Mouse (Mus musculus): ENCODE results near the gene Svop. TPM values are rescaled to one million over a fixed set of nuclear protein-coding genes. Genes with fewer than 3 reads are reported as not detected.

The Svop gene
- polyA plus RNA-seq, 1 experiment: not detected

- Histone ChIP-seq H3K4me3 (replicated peaks; ENCODE audit: extremely low read depth, low read depth, low read length) (no peak overlapping the region), H3K4me1 (ENCODE audit: control insufficient read depth, insufficient read depth, low read length) (peaks cover 16% of the 10 kb centered on the region)
- TF ChIP-seq CTCF (IDR thresholded peaks at IDR 0.05; ENCODE audit: insufficient read depth, low read length) (no peak), POLR2A (IDR thresholded peaks at IDR 0.05; ENCODE audit: borderline replicate concordance, extremely low read depth, low read depth, low read length) (no peak)
- no peak for DNase-seq
- 68% methylated on average over 8 of the region's 8 CpGs for WGBS
Measured at GRCm38 (mm10) chr5:113981843-113982242, 109.5 kb downstream of the Svop start.

DNA sequence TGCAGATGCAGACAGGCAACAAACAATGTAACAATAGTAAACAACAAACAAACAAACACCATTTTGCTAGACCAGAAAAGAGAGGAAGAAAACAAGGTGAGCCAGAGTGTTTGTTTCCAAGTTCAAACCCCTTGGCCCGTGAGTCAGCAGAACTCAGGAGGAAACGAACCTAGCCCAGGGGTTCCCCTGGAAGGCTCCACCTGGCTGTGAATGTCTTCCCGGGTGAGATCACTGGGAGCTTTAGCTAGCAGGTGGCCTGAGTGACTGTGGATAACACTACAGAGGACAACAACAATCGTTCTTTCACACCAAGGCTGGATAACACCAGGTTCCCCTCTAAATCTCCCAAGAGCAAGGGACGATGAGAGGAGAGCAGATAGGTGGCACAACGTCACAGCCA is 110.2 kb downstream of the Svop start:
- Histone ChIP-seq H3K4me3 (replicated peaks; ENCODE audit: extremely low read depth, low read depth, low read length) (no peak overlapping the region), H3K4me1 (ENCODE audit: control insufficient read depth, insufficient read depth, low read length) (peaks cover 14% of the 10 kb centered on the region)
- no peak for DNase-seq
- 68% methylated on average over 6 of the region's 6 CpGs for WGBS
- no peak for TF ChIP-seq CTCF (IDR thresholded peaks at IDR 0.05; ENCODE audit: insufficient read depth, low read length)
- no peak for TF ChIP-seq POLR2A (IDR thresholded peaks at IDR 0.05; ENCODE audit: borderline replicate concordance, extremely low read depth, low read depth, low read length)

GRCm38 (mm10) chr5:113980511-113980910 is 110.9 kb downstream of the Svop start:
- H3K4me1 ChIP-seq (ENCODE audit: control insufficient read depth, insufficient read depth, low read length): peaks cover 14% of the 10 kb centered on the region
- no peak for DNase-seq
- 61% methylated on average over 1 of the region's 1 CpGs for WGBS
- TF ChIP-seq CTCF (IDR thresholded peaks at IDR 0.05; ENCODE audit: insufficient read depth, low read length): no peak
- no peak for TF ChIP-seq POLR2A (IDR thresholded peaks at IDR 0.05; ENCODE audit: borderline replicate concordance, extremely low read depth, low read depth, low read length)
- H3K4me3 ChIP-seq (replicated peaks; ENCODE audit: extremely low read depth, low read depth, low read length): no peak overlapping the region

GRCm38 (mm10) chr5:113977309-113977708 is 114.1 kb downstream of the Svop start:
- TF ChIP-seq POLR2A (IDR thresholded peaks at IDR 0.05; ENCODE audit: borderline replicate concordance, extremely low read depth, low read depth, low read length): no peak
- TF ChIP-seq CTCF (IDR thresholded peaks at IDR 0.05; ENCODE audit: insufficient read depth, low read length): no peak
- 51% methylated on average over 8 of the region's 8 CpGs for WGBS
- Histone ChIP-seq H3K4me1 (ENCODE audit: control insufficient read depth, insufficient read depth, low read length) (peaks cover 32% of the 10 kb centered on the region), H3K4me3 (replicated peaks; ENCODE audit: extremely low read depth, low read depth, low read length) (no peak overlapping the region)
- no peak for DNase-seq

Other genes starting within 250 kb of the Svop start
- 86.7 and 104 TPM in 2 replicates for gene Coro1c, start 182.8 kb downstream of the Svop start, polyA plus RNA-seq (2012; rRNA removed)
- 22.1 and 27.3 TPM in 2 replicates for gene Ssh1, start 97.7 kb downstream of the Svop start, polyA plus RNA-seq (2012; rRNA removed)
- 0.05 and 0.17 TPM in 2 replicates for gene Dao, start 87.9 kb downstream of the Svop start, polyA plus RNA-seq (2012; rRNA removed)
- 17.0 and 19.7 TPM in 2 replicates for gene Usp30, start 26.1 kb downstream of the Svop start, polyA plus RNA-seq (2012; rRNA removed)
- gene Alkbh2, start 36.6 kb upstream of the Svop start, polyA plus RNA-seq (2012; rRNA removed): 7.7 and 8.6 TPM in 2 replicates
- 2.2 and 3.0 TPM in 2 replicates for gene Ung, start 38.8 kb upstream of the Svop start, polyA plus RNA-seq (2012; rRNA removed)
- 20.0 and 37.5 TPM in 2 replicates for gene Acacb, start 55.0 kb upstream of the Svop start, polyA plus RNA-seq (2012; rRNA removed)
- 1.1 and 1.2 TPM in 2 replicates for gene Foxn4, start 182.2 kb upstream of the Svop start, polyA plus RNA-seq (2012; rRNA removed)
- gene Myo1h, start 197.6 kb upstream of the Svop start, polyA plus RNA-seq (2012; rRNA removed): 2.1 and 2.8 TPM in 2 replicates

Data from lung, adult 2 months (tissue).